Mouse (Mus musculus) olfactory bulb, adult 2 months (tissue): ENCODE measurements around the gene Rdm1.

ENCODE experiments used
- CTCF ChIP-seq: fragments of 200-500 bp; IDR thresholded peaks from 2 replicates; pipeline ENCODE4 v1.5.1; 2012; ENCODE audit warnings: low read depth, mild to moderate bottlenecking, low read length, moderate library complexity; ENCODE audit not compliant: insufficient read depth
- POLR2A ChIP-seq: fragments of 200-500 bp; IDR thresholded peaks from 2 replicates; pipeline ENCODE4 v1.6.1; 2012; ENCODE audit warnings: mild to moderate bottlenecking, low read depth, low read length, moderate library complexity; ENCODE audit not compliant: insufficient read depth

- TF ChIP-seq POLR2A = no peak
- TF ChIP-seq CTCF = no peak
These were observed 41.7 kb downstream of the Rdm1 start for GRCm38 (mm10) chr11:101668546-101669261.
